ENCODE assay signal across 7 mouse cellular contexts in genomic region chr2:83941378-83941777, GRCm38 (mm10). TPM values are rescaled to one million over a fixed set of nuclear protein-coding genes. Genes with fewer than 3 reads are reported as not detected.
DNase-seq lines count a peak whose midpoint lies in the region; ATAC-seq and TF ChIP-seq lines count a peak whose summit lies in the region.

No protein-coding gene starts in this region.

- H3K27ac ChIP-seq in forebrain, embryonic 14.5 days (ENCODE audit: low read depth, low read length): no peak overlapping the region
- no peak overlapping the region for H3K27ac ChIP-seq in limb, embryonic 13.5 days
- no peak overlapping the region for H3K27ac ChIP-seq in stomach, postnatal 0 days (replicated peaks)

- TF ChIP-seq EP300 in stomach, postnatal 0 days (optimal IDR thresholded peaks at IDR 0.05): no peak

- no peak overlapping the region for H3K9ac ChIP-seq in forebrain, embryonic 14.5 days (ENCODE audit: low read length)
- no peak overlapping the region for H3K9ac ChIP-seq in limb, embryonic 13.5 days
- no peak overlapping the region for H3K9ac ChIP-seq in stomach, postnatal 0 days (ENCODE audit: low read length)

- no peak for ATAC-seq in megakaryocyte, adult 5-6 weeks (ENCODE audit: poor library complexity, severe bottlenecking)
- ATAC-seq in forebrain, embryonic 14.5 days: peak; percentile 45; the same call in 1 of the 2 replicates
- ATAC-seq in limb, embryonic 13.5 days (ENCODE audit: low FRiP score, low read depth): no peak
- no peak for ATAC-seq in stomach, postnatal 0 days (ENCODE audit: low FRiP score, low TSS enrichment)

- no peaks in the 10 kb centered on the region for H3K27me3 ChIP-seq in megakaryocyte, embryonic 14.5 days (replicated peaks)
- H3K27me3 ChIP-seq in forebrain, embryonic 14.5 days (replicated peaks; ENCODE audit: control insufficient read depth, insufficient read depth, low read length): no peaks in the 10 kb centered on the region
- no peaks in the 10 kb centered on the region for H3K27me3 ChIP-seq in limb, embryonic 13.5 days
- H3K27me3 ChIP-seq in stomach, postnatal 0 days (ENCODE audit: control insufficient read depth, insufficient read depth, low read length): no peaks in the 10 kb centered on the region

- peak overlapping the region; percentile 64 for H3K4me2 ChIP-seq in forebrain, embryonic 14.5 days (ENCODE audit: low read length)
- H3K4me2 ChIP-seq in limb, embryonic 13.5 days (replicated peaks): peak overlapping the region; percentile 70
- 0 out of 2 replicates have a peak overlapping the region, but pooled peaks have one; percentile 34 for H3K4me2 ChIP-seq in stomach, postnatal 0 days (replicated peaks; ENCODE audit: low read depth)

- H3K4me3 ChIP-seq in megakaryocyte, embryonic 14.5 days (replicated peaks): peak overlapping the region; percentile 85
- H3K4me3 ChIP-seq in forebrain, embryonic 14.5 days (ENCODE audit: low read depth, low read length): peak overlapping the region; percentile 31
- H3K4me3 ChIP-seq in limb, embryonic 13.5 days: peak overlapping the region; percentile 37
- H3K4me3 ChIP-seq in stomach, postnatal 0 days (ENCODE audit: low read depth, low read length): no peak overlapping the region

- peak; percentile 27 for TF ChIP-seq CTCF in stomach, postnatal 0 days (IDR thresholded peaks at IDR 0.05; ENCODE audit: low read depth)

- H3K36me3 ChIP-seq in megakaryocyte, embryonic 14.5 days (replicated peaks; ENCODE audit: low read length): no peaks in the 10 kb centered on the region
- H3K36me3 ChIP-seq in forebrain, embryonic 14.5 days (ENCODE audit: control insufficient read depth, insufficient read depth, low read length): no peaks in the 10 kb centered on the region
- no peaks in the 10 kb centered on the region for H3K36me3 ChIP-seq in limb, embryonic 13.5 days
- H3K36me3 ChIP-seq in stomach, postnatal 0 days (ENCODE audit: control insufficient read depth, insufficient read depth, low read length): no peaks in the 10 kb centered on the region

- peaks cover 6% of the 10 kb centered on the region; the same call in 1 of the 2 replicates for H3K9me3 ChIP-seq in megakaryocyte, embryonic 14.5 days
- H3K9me3 ChIP-seq in forebrain, embryonic 14.5 days (replicated peaks; ENCODE audit: control insufficient read depth, low read length): no peaks in the 10 kb centered on the region
- H3K9me3 ChIP-seq in limb, embryonic 13.5 days: no peaks in the 10 kb centered on the region
- H3K9me3 ChIP-seq in stomach, postnatal 0 days (ENCODE audit: control insufficient read depth, low read length): no peaks in the 10 kb centered on the region

- H3K4me1 ChIP-seq in megakaryocyte, embryonic 14.5 days: peaks cover 14% of the 10 kb centered on the region
- no peaks in the 10 kb centered on the region; the same call in 1 of the 2 replicates for H3K4me1 ChIP-seq in forebrain, embryonic 14.5 days (ENCODE audit: control insufficient read depth, insufficient read depth, low read length)
- peaks cover 8% of the 10 kb centered on the region for H3K4me1 ChIP-seq in limb, embryonic 13.5 days
- H3K4me1 ChIP-seq in stomach, postnatal 0 days (replicated peaks; ENCODE audit: control insufficient read depth, insufficient read depth): no peaks in the 10 kb centered on the region

- 34% methylated on average over 3 of the region's 3 CpGs for WGBS in forebrain, embryonic 14.5 days
- 35% methylated on average over 3 of the region's 3 CpGs for WGBS in limb, embryonic 13.5 days
- 33% methylated on average over 3 of the region's 3 CpGs for WGBS in stomach, postnatal 0 days

- DNase-seq in forebrain, embryonic 14.5 days (ENCODE audit: low spot score): no peak
- DNase-seq in stomach, postnatal 0 days (ENCODE audit: low spot score): no peak
- no peak for DNase-seq in gastrocnemius, adult 18-20 months (ENCODE audit: low spot score)
- DNase-seq in thymus, adult 18-20 months: no peak

RNA-seq across cellular contexts. Expression of gene Zswim2, which starts 0.3 kb away (rescaled TPM):
- polyA plus RNA-seq in megakaryocyte, embryonic 14.5 days (2012; ENCODE audit: insufficient read depth, low replicate concordance): not detected in 2 replicates
- not detected in 2 replicates for total RNA-seq in megakaryocyte, adult 5-6 weeks (2015)
- not detected in 2 replicates for total RNA-seq in megakaryocyte, adult 5-6 weeks (2017)
- not detected in 2 replicates for polyA plus RNA-seq in forebrain, embryonic 14.5 days (2014; fragmentation: Nextera tagmentation; extraction: Ambion mirVana)
- polyA plus RNA-seq in limb, embryonic 13.5 days (2015; fragmentation: Nextera tagmentation; extraction: Ambion mirVana): not detected in 2 replicates
- not detected in 2 replicates for polyA plus RNA-seq in stomach, postnatal 0 days (2015; fragmentation: Nextera tagmentation; extraction: Ambion mirVana)
- total RNA-seq in gastrocnemius, adult 18-20 months (2021): not detected

RNA-seq across cellular contexts. Expression of gene Gm13698, which starts 14.1 kb away (rescaled TPM):
- 0.66 TPM in 1 of 2 replicates, not detected in the other for polyA plus RNA-seq in megakaryocyte, embryonic 14.5 days (2012; ENCODE audit: insufficient read depth, low replicate concordance)
- not detected in 2 replicates for total RNA-seq in megakaryocyte, adult 5-6 weeks (2015)
- total RNA-seq in megakaryocyte, adult 5-6 weeks (2017): not detected in 2 replicates
- not detected in 2 replicates for polyA plus RNA-seq in forebrain, embryonic 14.5 days (2014; fragmentation: Nextera tagmentation; extraction: Ambion mirVana)
- not detected in 2 replicates for polyA plus RNA-seq in limb, embryonic 13.5 days (2015; fragmentation: Nextera tagmentation; extraction: Ambion mirVana)
- not detected in 2 replicates for polyA plus RNA-seq in stomach, postnatal 0 days (2015; fragmentation: Nextera tagmentation; extraction: Ambion mirVana)
- under 1 TPM; 0.64 to 0.85 TPM for total RNA-seq in gastrocnemius, adult 18-20 months (2021)

RNA-seq across cellular contexts. Expression of gene Gm13693, which starts 19.9 kb away (rescaled TPM):
- 0.66 TPM in 1 of 2 replicates, not detected in the other for polyA plus RNA-seq in megakaryocyte, embryonic 14.5 days (2012; ENCODE audit: insufficient read depth, low replicate concordance)
- total RNA-seq in megakaryocyte, adult 5-6 weeks (2015): not detected in 2 replicates
- not detected in 2 replicates for total RNA-seq in megakaryocyte, adult 5-6 weeks (2017)
- not detected in 2 replicates for polyA plus RNA-seq in forebrain, embryonic 14.5 days (2014; fragmentation: Nextera tagmentation; extraction: Ambion mirVana)
- not detected in 2 replicates for polyA plus RNA-seq in limb, embryonic 13.5 days (2015; fragmentation: Nextera tagmentation; extraction: Ambion mirVana)
- polyA plus RNA-seq in stomach, postnatal 0 days (2015; fragmentation: Nextera tagmentation; extraction: Ambion mirVana): not detected in 2 replicates
- total RNA-seq in gastrocnemius, adult 18-20 months (2021): under 1 TPM; 0.64 to 0.85 TPM

RNA-seq across cellular contexts. Expression of gene Gm13695, which starts 25.7 kb away (rescaled TPM):
- polyA plus RNA-seq in megakaryocyte, embryonic 14.5 days (2012; ENCODE audit: insufficient read depth, low replicate concordance): not detected in 2 replicates
- total RNA-seq in megakaryocyte, adult 5-6 weeks (2015): not detected in 2 replicates
- not detected in 2 replicates for total RNA-seq in megakaryocyte, adult 5-6 weeks (2017)
- polyA plus RNA-seq in forebrain, embryonic 14.5 days (2014; fragmentation: Nextera tagmentation; extraction: Ambion mirVana): not detected in 2 replicates
- polyA plus RNA-seq in limb, embryonic 13.5 days (2015; fragmentation: Nextera tagmentation; extraction: Ambion mirVana): not detected in 2 replicates
- polyA plus RNA-seq in stomach, postnatal 0 days (2015; fragmentation: Nextera tagmentation; extraction: Ambion mirVana): not detected in 2 replicates
- under 1 TPM in 1 of 2 experiments, not detected in 1; 0.64 TPM for total RNA-seq in gastrocnemius, adult 18-20 months (2021)

RNA-seq across cellular contexts. Expression of gene Gm13696, which starts 31.5 kb away (rescaled TPM):
- 0.66 TPM in 1 of 2 replicates, not detected in the other for polyA plus RNA-seq in megakaryocyte, embryonic 14.5 days (2012; ENCODE audit: insufficient read depth, low replicate concordance)
- not detected in 2 replicates for total RNA-seq in megakaryocyte, adult 5-6 weeks (2015)
- total RNA-seq in megakaryocyte, adult 5-6 weeks (2017): not detected in 2 replicates
- polyA plus RNA-seq in forebrain, embryonic 14.5 days (2014; fragmentation: Nextera tagmentation; extraction: Ambion mirVana): not detected in 2 replicates
- not detected in 2 replicates for polyA plus RNA-seq in limb, embryonic 13.5 days (2015; fragmentation: Nextera tagmentation; extraction: Ambion mirVana)
- polyA plus RNA-seq in stomach, postnatal 0 days (2015; fragmentation: Nextera tagmentation; extraction: Ambion mirVana): not detected in 2 replicates
- under 1 TPM; 0.64 to 0.85 TPM for total RNA-seq in gastrocnemius, adult 18-20 months (2021)
